Mouse (Mus musculus) liver, adult 2 months (tissue): ENCODE measurements around the gene Olfr1135.

ENCODE experiments used
- CTCF ChIP-seq: fragments of 200-500 bp; IDR thresholded peaks from 2 replicates; pipeline ENCODE4 v1.5.1; 2011; ENCODE audit warnings: low read depth, low read length, control low read depth
- POLR2A ChIP-seq: fragments of 200-500 bp; IDR thresholded peaks from 2 replicates; pipeline ENCODE4 v1.6.1; 2011; ENCODE audit warnings: low read length, control low read depth; ENCODE audit not compliant: insufficient read depth; ENCODE audit errors: extremely low read depth

DNA sequence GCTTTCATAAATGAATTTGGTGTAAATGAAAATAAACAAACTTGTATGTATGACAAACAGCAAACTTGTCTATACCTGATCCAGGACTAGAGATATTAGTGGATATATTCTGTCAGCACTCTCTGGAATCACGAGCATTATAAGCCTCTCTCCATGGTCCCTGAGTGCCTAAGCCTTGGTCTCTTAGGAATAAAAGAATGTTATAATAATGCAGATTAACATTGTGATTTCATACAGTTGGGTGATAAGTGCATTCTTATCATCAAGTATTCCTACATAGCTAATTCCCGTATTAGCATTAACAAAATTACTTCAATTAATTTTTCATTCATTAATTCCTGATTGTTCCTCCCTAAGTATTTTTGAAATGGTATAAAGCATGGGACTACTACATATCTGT lies 15.1 kb downstream of the Olfr1135 start, which contains the start of gene Olfr1134:
- TF ChIP-seq CTCF (no peak), POLR2A (no peak)
